Mouse (Mus musculus) duodenum, adult 2 months (tissue): ENCODE results near the gene Ptar1. TPM values are rescaled to one million over a fixed set of nuclear protein-coding genes. Genes with fewer than 3 reads are reported as not detected.

Experiments
- polyA plus RNA-seq: library from polyadenylated mRNA; depleted of rRNA; stranded (reverse); fragments of >200 nt; gene quantifications from 2 replicates; pipeline ENCODE4 v1.2.3, GENCODE M21; 2012; ENCODE audit warnings: low replicate concordance; rRNA removed

The Ptar1 gene
- 0.19 and 1.2 TPM in 2 replicates for polyA plus RNA-seq

GRCm38 (mm10) chr19:23687296-23688021, at the start of gene Ptar1:
Gene Ptar1 (plus strand): TSS chr19:23687429.

DNA sequence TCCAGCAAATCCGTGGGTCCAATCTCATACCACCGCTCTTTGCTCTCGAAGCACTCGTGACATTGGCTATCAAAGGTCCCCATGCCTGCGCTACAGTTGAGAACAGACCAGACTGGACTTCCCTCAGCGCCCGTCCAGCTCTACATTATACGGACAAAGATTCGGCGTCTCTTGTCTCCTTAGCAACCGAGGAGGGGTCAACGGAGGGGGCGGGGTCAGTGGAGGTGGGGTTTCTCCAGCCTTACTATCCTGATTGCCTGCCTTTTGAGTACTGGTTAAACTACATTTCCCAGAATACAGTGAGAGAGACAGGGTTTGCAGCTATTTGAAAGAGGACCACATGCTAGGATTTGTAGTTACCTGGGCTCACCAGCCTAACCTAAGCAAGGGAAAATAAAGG, 34.6 kb upstream of the Ptar1 start, which contains the start of gene 1700028P14Rik:
Gene 1700028P14Rik, minus strand, starts transcription at position 169 of the 400 bp plus-strand sequence.

GRCm38 (mm10) chr19:23758554-23759321, 71.5 kb downstream of the Ptar1 start, which contains the start of gene Apba1:
Gene Apba1 (plus strand): TSS chr19:23758887.

Other genes with a start within 250 kb of the Ptar1 start
- 1.8 and 3.6 TPM in 2 replicates for gene Mamdc2, start 239.0 kb upstream of the Ptar1 start, polyA plus RNA-seq
- gene 1700028P14Rik, start 34.6 kb upstream of the Ptar1 start, polyA plus RNA-seq: not detected in 2 replicates
- 0.70 and 1.3 TPM in 2 replicates for gene Apba1, start 71.5 kb downstream of the Ptar1 start, polyA plus RNA-seq